ENCODE assay signal across 8 mouse cellular contexts in genomic region chr6:124779222-124779983, GRCm38 (mm10). TPM values are rescaled to one million over a fixed set of nuclear protein-coding genes. Genes with fewer than 3 reads are reported as not detected.
DNase-seq lines count a peak whose midpoint lies in the region; ATAC-seq and TF ChIP-seq lines count a peak whose summit lies in the region.

Gene Lrrc23, minus strand, starts transcription at chr6:124779727.

- no peak for TF ChIP-seq POLR2A in small intestine, adult 2 months (IDR thresholded peaks at IDR 0.05; ENCODE audit: low read depth, low read length)

- 2% methylated on average over 23 of the region's 23 CpGs for WGBS in heart, embryonic 11.5 days (ENCODE audit: insufficient replicate concordance)
- WGBS in kidney, embryonic 15.5 days = 2% methylated on average over 23 of the region's 23 CpGs
- 2% methylated on average over 23 of the region's 23 CpGs for WGBS in small intestine, adult 2 months

- H3K9ac ChIP-seq in heart, embryonic 11.5 days (ENCODE audit: low read depth, low read length) = peak within 1 kb of the TSS; percentile 44; the same call in 1 of the 2 replicates
- H3K9ac ChIP-seq in kidney, embryonic 15.5 days = peak within 1 kb of the TSS; percentile 37

- H3K27me3 ChIP-seq in heart, embryonic 11.5 days (ENCODE audit: control insufficient read depth, insufficient read depth, low read length) = peaks cover 23% of the 10 kb centered on the region
- peaks cover 13% of the 10 kb centered on the region for H3K27me3 ChIP-seq in kidney, embryonic 15.5 days
- H3K27me3 ChIP-seq in small intestine, adult 2 months (ENCODE audit: control insufficient read depth, insufficient read depth, low read length) = no peaks in the 10 kb centered on the region; the same call in 1 of the 2 replicates

- H3K27ac ChIP-seq in heart, embryonic 11.5 days (ENCODE audit: low read depth, low read length) = no peak within 1 kb of the TSS
- H3K27ac ChIP-seq in kidney, embryonic 15.5 days = no peak within 1 kb of the TSS
- no peak within 1 kb of the TSS for H3K27ac ChIP-seq in small intestine, adult 2 months (ENCODE audit: insufficient read depth, low read depth, low read length)

- H3K9me3 ChIP-seq in heart, embryonic 11.5 days (replicated peaks; ENCODE audit: control insufficient read depth, low read length) = no peaks in the 10 kb centered on the region
- no peaks in the 10 kb centered on the region for H3K9me3 ChIP-seq in kidney, embryonic 15.5 days (replicated peaks)

- peak within 1 kb of the TSS; percentile 43 for H3K4me3 ChIP-seq in heart, embryonic 11.5 days (ENCODE audit: low read depth, low read length)
- peak within 1 kb of the TSS; percentile 47 for H3K4me3 ChIP-seq in kidney, embryonic 15.5 days (replicated peaks)
- H3K4me3 ChIP-seq in small intestine, adult 2 months (ENCODE audit: low read depth, low read length) = peak within 1 kb of the TSS; percentile 55

- TF ChIP-seq CTCF in small intestine, adult 2 months (IDR thresholded peaks at IDR 0.05; ENCODE audit: extremely low read depth, insufficient read length, insufficient replicate concordance, low read depth, low read length) = no peak

- DNase-seq in heart, adult 18-20 months = peak; percentile 61 to 74
- DNase-seq in heart, postnatal 25 days (ENCODE audit: low spot score) = no peak
- peak; percentile 59 to 70 for DNase-seq in cerebellum, postnatal 10 days
- peak; percentile 82 for DNase-seq in lung, postnatal 36 days
- DNase-seq in right cerebral cortex, postnatal 36 days (ENCODE audit: low spot score in 2 of 2) = no peak

- H3K4me2 ChIP-seq in heart, embryonic 11.5 days = peak within 1 kb of the TSS; percentile 73
- peak within 1 kb of the TSS; percentile 83 for H3K4me2 ChIP-seq in kidney, embryonic 15.5 days

- intact Hi-C loops in heart, postnatal 25 days (cut with DNase I) = no loop called here

- ATAC-seq in heart, embryonic 11.5 days (replicated peaks; ENCODE audit: insufficient number of reproducible peaks, low FRiP score, low TSS enrichment) = no peak
- peak; percentile 50 for ATAC-seq in kidney, embryonic 15.5 days (replicated peaks; ENCODE audit: low FRiP score)

- no peaks in the 10 kb centered on the region for H3K36me3 ChIP-seq in heart, embryonic 11.5 days (ENCODE audit: control insufficient read depth, insufficient read depth, low read length)
- no peaks in the 10 kb centered on the region for H3K36me3 ChIP-seq in kidney, embryonic 15.5 days
- no peaks in the 10 kb centered on the region for H3K36me3 ChIP-seq in small intestine, adult 2 months (ENCODE audit: control insufficient read depth, insufficient read depth, low read length)

- H3K4me1 ChIP-seq in heart, embryonic 11.5 days (ENCODE audit: control insufficient read depth, insufficient read depth, low read length) = peaks cover 5% of the 10 kb centered on the region; the same call in 1 of the 2 replicates
- H3K4me1 ChIP-seq in kidney, embryonic 15.5 days = peaks cover 23% of the 10 kb centered on the region
- peaks cover 6% of the 10 kb centered on the region; the same call in 1 of the 2 replicates for H3K4me1 ChIP-seq in small intestine, adult 2 months (ENCODE audit: control insufficient read depth, insufficient read depth, insufficient read length, low read length)

RNA-seq across cellular contexts. Expression of gene Lrrc23, which starts in this region (rescaled TPM):
- under 1 TPM; 0.55 to 0.82 TPM for total RNA-seq in heart, adult 18-20 months (2021)
- not detected for total RNA-seq in heart, postnatal 25 days (2021)
- not detected in 2 replicates for polyA plus RNA-seq in heart, embryonic 11.5 days (2014; fragmentation: Nextera tagmentation; extraction: Ambion mirVana)
- polyA plus RNA-seq in kidney, embryonic 15.5 days (2015; fragmentation: Nextera tagmentation; extraction: Ambion mirVana) = 0.37 and 0.90 TPM in 2 replicates
- polyA plus RNA-seq in small intestine, adult 2 months (2012; rRNA removed) = 0.14 and 0.41 TPM in 2 replicates

Comparison
In these comparisons a context has a peak if more than half of its experiments do, and no peak if none do; other contexts are left out.
1. Peak in DNase-seq in heart, adult 18-20 months; RNA of the gene not detected or under 1 TPM.
2. Peak in ATAC-seq, H3K4me3 ChIP-seq, H3K9ac ChIP-seq and H3K4me2 ChIP-seq in kidney, embryonic 15.5 days; RNA of the gene not detected or under 1 TPM.
3. DNase-seq: peak in cerebellum, postnatal 10 days (2 of 2) and lung, postnatal 36 days (single experiment); none in heart, postnatal 25 days (single experiment) and right cerebral cortex, postnatal 36 days (0 of 2).
4. Peak in every context shown above with its lines, with median percentiles within 50 percentile points of each other: H3K4me3 ChIP-seq.